28 mouse cellular contexts compared by ENCODE assay signal in genomic region chr12:80569561-80569960, GRCm38 (mm10). TPM values are rescaled to one million over a fixed set of nuclear protein-coding genes. Genes with fewer than 3 reads are reported as not detected.
"Had no signal": no experiment of that assay in that cellular context is flagged by ENCODE, and none has a peak within 500 bp of the region (broad histone marks: within the 10 kb centered on the region; RNA-seq: fewer than 3 reads in every experiment).

No protein-coding gene starts in this region.

- DNase-seq: left cerebral cortex, postnatal 4 days; liver; liver, embryonic 13.5 days; liver, postnatal 0 days; lung, adult 18-20 months; lung, adult 2 months; lung, embryonic 14.5 days; lung, postnatal 10 days; lung, postnatal 14 days; lung, postnatal 36 days; lung, postnatal 4 days; midbrain, embryonic 14.5 days had no signal

- H3K4me3 ChIP-seq: limb, embryonic 10.5 days; limb, embryonic 12.5 days; limb, embryonic 13.5 days; limb, embryonic 15.5 days; liver, embryonic 12.5 days; liver, embryonic 13.5 days; liver, embryonic 15.5 days; lung, embryonic 15.5 days; megakaryocyte, embryonic 14.5 days; midbrain, embryonic 10.5 days; midbrain, embryonic 12.5 days; midbrain, embryonic 13.5 days; midbrain, embryonic 15.5 days; neural tube, embryonic 12.5 days had no signal

- H3K36me3 ChIP-seq: limb, embryonic 10.5 days; limb, embryonic 12.5 days; limb, embryonic 13.5 days; limb, embryonic 15.5 days; liver, embryonic 12.5 days; liver, embryonic 13.5 days; liver, embryonic 15.5 days; lung, embryonic 15.5 days; midbrain, embryonic 10.5 days; midbrain, embryonic 12.5 days; midbrain, embryonic 13.5 days; midbrain, embryonic 15.5 days; neural tube, embryonic 12.5 days had no signal

- H3K4me2 ChIP-seq: limb, embryonic 12.5 days; limb, embryonic 13.5 days; limb, embryonic 15.5 days; liver, embryonic 11.5 days; liver, embryonic 12.5 days; liver, embryonic 13.5 days; liver, embryonic 15.5 days; lung, embryonic 14.5 days; lung, embryonic 15.5 days; midbrain, embryonic 11.5 days; midbrain, embryonic 12.5 days; midbrain, embryonic 13.5 days; midbrain, embryonic 15.5 days; neural tube, embryonic 12.5 days had no signal

- H3K27me3 ChIP-seq: limb, embryonic 12.5 days; limb, embryonic 15.5 days; liver, embryonic 15.5 days; lung, embryonic 15.5 days; midbrain, embryonic 12.5 days; midbrain, embryonic 13.5 days; midbrain, embryonic 15.5 days; neural tube, embryonic 12.5 days had no signal

RNA-seq across cellular contexts. Expression of gene Galnt16, which starts 51.5 kb away (rescaled TPM):
- polyA plus RNA-seq: macrophage had no signal
